Mouse (Mus musculus) spleen, adult 2 months (tissue): ENCODE measurements at regions not wholly inside any gene's neighbourhood (a gene's known extent, or its start where the extent isn't known, plus 50 kb on each side); places are given as distances from the start of the nearest gene placed in this dataset.

ENCODE experiments used
- CTCF ChIP-seq: fragments of 200-500 bp; IDR thresholded peaks from 2 replicates; pipeline ENCODE4 v1.5.1; 2011; ENCODE audit warnings: mild to moderate bottlenecking, inconsistent platforms; ENCODE audit not compliant: insufficient read depth, insufficient read length, insufficient replicate concordance; ENCODE audit errors: extremely low read depth
- POLR2A ChIP-seq: fragments of 200-500 bp; IDR thresholded peaks from 2 replicates; pipeline ENCODE4 v1.6.1; 2011; ENCODE audit warnings: low read depth, low read length, inconsistent platforms

DNA sequence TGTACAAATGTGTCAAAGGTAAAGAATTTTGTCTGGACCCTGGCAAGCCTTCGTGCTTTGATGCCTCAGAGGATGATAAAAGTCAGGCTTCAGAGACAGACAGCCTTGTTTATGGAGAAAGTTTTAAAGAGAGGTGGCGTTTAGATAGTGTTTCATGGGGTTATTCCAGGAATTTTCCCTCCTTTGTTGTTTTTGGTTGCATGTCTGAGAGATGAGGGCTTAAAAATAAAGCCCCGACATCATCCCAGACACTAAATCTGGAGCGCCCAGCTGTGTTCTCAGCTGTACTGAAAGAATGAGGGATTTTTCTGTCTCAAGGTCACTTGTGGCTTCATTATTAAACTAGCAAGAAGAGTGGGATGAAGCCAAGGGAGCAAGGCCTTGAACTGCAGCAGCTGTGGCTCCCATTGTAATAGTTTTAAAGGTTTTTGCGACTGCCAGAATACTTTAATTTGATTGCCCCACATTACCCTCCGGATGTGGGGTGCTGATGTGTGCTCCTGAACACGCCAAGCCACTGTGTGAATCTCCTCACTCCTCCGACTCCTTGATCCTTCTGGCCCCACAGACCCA, 112.3 kb upstream of the Foxa2 start:
- TF ChIP-seq CTCF (no peak), POLR2A (no peak)
